Mouse (Mus musculus): ENCODE measurements around the gene Abhd17b. TPM values are rescaled to one million over a fixed set of nuclear protein-coding genes. Genes with fewer than 3 reads are reported as not detected.

Gene Abhd17b
- polyA plus RNA-seq, 1 experiment from 2014 or later, result 34.8 TPM

- H3K4me1 ChIP-seq, result peaks cover 26% of the 10 kb centered on the region
- 0 out of 2 replicates have a peak, but pooled peaks cover 3% of the 10 kb centered on the region for H3K36me3 ChIP-seq
- no peak overlapping the region for H3K9ac ChIP-seq
- peak overlapping the region; percentile 82 for H3K4me2 ChIP-seq
- WGBS, result 78% methylated on average over 7 of the region's 7 CpGs
- H3K9me3 ChIP-seq, result no peaks in the 10 kb centered on the region
- H3K4me3 ChIP-seq, result peak overlapping the region; percentile 82
- H3K27ac ChIP-seq, result no peak overlapping the region
- ATAC-seq (ENCODE audit: insufficient number of reproducible peaks, insufficient read depth, low FRiP score, low TSS enrichment, low read depth), result no peak
- H3K27me3 ChIP-seq, result no peaks in the 10 kb centered on the region
Observed at GRCm38 (mm10) chr19:21654788-21655187, 1.8 kb downstream of the Abhd17b start.

- Histone ChIP-seq H3K27me3 (no peaks in the 10 kb centered on the region), H3K9me3 (no peaks in the 10 kb centered on the region), H3K4me3 (no peak overlapping the region), H3K4me2 (no peak overlapping the region), H3K36me3 (0 out of 2 replicates have a peak, but pooled peaks cover 3% of the 10 kb centered on the region), H3K27ac (no peak overlapping the region), H3K9ac (no peak overlapping the region), H3K4me1 (peaks cover 2% of the 10 kb centered on the region; the same call in 1 of the 2 replicates)
- ATAC-seq (ENCODE audit: insufficient number of reproducible peaks, insufficient read depth, low FRiP score, low TSS enrichment, low read depth), result no peak
- WGBS, result 61% methylated on average over 1 of the region's 1 CpGs
Observed at GRCm38 (mm10) chr19:21660734-21661133, 7.7 kb downstream of the Abhd17b start.

- 88% methylated on average over 4 of the region's 4 CpGs for WGBS
- Histone ChIP-seq H3K4me1 (no peaks in the 10 kb centered on the region), H3K36me3 (no peaks in the 10 kb centered on the region), H3K27ac (no peak overlapping the region), H3K9ac (no peak overlapping the region), H3K9me3 (no peaks in the 10 kb centered on the region), H3K4me2 (no peak overlapping the region), H3K27me3 (no peaks in the 10 kb centered on the region), H3K4me3 (no peak overlapping the region)
- ATAC-seq (ENCODE audit: insufficient number of reproducible peaks, insufficient read depth, low FRiP score, low TSS enrichment, low read depth), result no peak
Observed at GRCm38 (mm10) chr19:21663756-21664456, 10.9 kb downstream of the Abhd17b start.

- Histone ChIP-seq H3K4me2 (no peak overlapping the region), H3K36me3 (peaks cover under 1% of the 10 kb centered on the region; the same call in 1 of the 2 replicates), H3K9me3 (0 out of 2 replicates have a peak, but pooled peaks cover 3% of the 10 kb centered on the region), H3K4me3 (no peak overlapping the region), H3K27me3 (no peaks in the 10 kb centered on the region), H3K4me1 (no peaks in the 10 kb centered on the region), H3K9ac (no peak overlapping the region), H3K27ac (no peak overlapping the region)
- WGBS, result 83% methylated on average over 4 of the region's 4 CpGs
- no peak for ATAC-seq (ENCODE audit: insufficient number of reproducible peaks, insufficient read depth, low FRiP score, low TSS enrichment, low read depth)
Observed at GRCm38 (mm10) chr19:21669650-21670049, 16.7 kb downstream of the Abhd17b start.

- no peaks in the 10 kb centered on the region for H3K4me1 ChIP-seq
- H3K36me3 ChIP-seq, result peaks cover 7% of the 10 kb centered on the region; the same call in 1 of the 2 replicates
- 0 out of 2 replicates have a peak, but pooled peaks cover 3% of the 10 kb centered on the region for H3K9me3 ChIP-seq
- no peaks in the 10 kb centered on the region for H3K27me3 ChIP-seq
- no peak overlapping the region for H3K9ac ChIP-seq
- WGBS, result 95% methylated on average over 17 of the region's 17 CpGs
- H3K27ac ChIP-seq, result no peak overlapping the region
- no peak overlapping the region for H3K4me3 ChIP-seq
- ATAC-seq (ENCODE audit: insufficient number of reproducible peaks, insufficient read depth, low FRiP score, low TSS enrichment, low read depth), result no peak
- H3K4me2 ChIP-seq, result no peak overlapping the region
Observed at GRCm38 (mm10) chr19:21674354-21675096, 21.5 kb downstream of the Abhd17b start.

GRCm38 (mm10) chr19:21680091-21680490 lies 27.1 kb downstream of the Abhd17b start:
- no peaks in the 10 kb centered on the region for H3K27me3 ChIP-seq
- no peak overlapping the region for H3K4me2 ChIP-seq
- peaks cover 35% of the 10 kb centered on the region for H3K36me3 ChIP-seq
- WGBS, result 96% methylated on average over 3 of the region's 3 CpGs
- no peak overlapping the region for H3K27ac ChIP-seq
- no peak for ATAC-seq (ENCODE audit: insufficient number of reproducible peaks, insufficient read depth, low FRiP score, low TSS enrichment, low read depth)
- no peak overlapping the region for H3K4me3 ChIP-seq
- no peak overlapping the region for H3K9ac ChIP-seq
- H3K4me1 ChIP-seq, result no peaks in the 10 kb centered on the region
- H3K9me3 ChIP-seq, result no peaks in the 10 kb centered on the region

GRCm38 (mm10) chr19:21680986-21681385 lies 28.0 kb downstream of the Abhd17b start:
- Histone ChIP-seq H3K9me3 (no peaks in the 10 kb centered on the region), H3K27ac (no peak overlapping the region), H3K4me1 (no peaks in the 10 kb centered on the region), H3K4me3 (no peak overlapping the region), H3K36me3 (peaks cover 38% of the 10 kb centered on the region), H3K27me3 (no peaks in the 10 kb centered on the region), H3K9ac (no peak overlapping the region), H3K4me2 (no peak overlapping the region)
- no peak for ATAC-seq (ENCODE audit: insufficient number of reproducible peaks, insufficient read depth, low FRiP score, low TSS enrichment, low read depth)
- WGBS, result 96% methylated on average over 10 of the region's 10 CpGs

GRCm38 (mm10) chr19:21713260-21714031 lies 60.5 kb downstream of the Abhd17b start:
- Histone ChIP-seq H3K9me3 (0 out of 2 replicates have a peak, but pooled peaks cover 3% of the 10 kb centered on the region), H3K27me3 (no peaks in the 10 kb centered on the region), H3K27ac (no peak overlapping the region), H3K9ac (no peak overlapping the region), H3K4me2 (no peak overlapping the region), H3K4me3 (no peak overlapping the region), H3K4me1 (peaks cover 13% of the 10 kb centered on the region), H3K36me3 (no peaks in the 10 kb centered on the region)
- no peak for ATAC-seq (ENCODE audit: insufficient number of reproducible peaks, insufficient read depth, low FRiP score, low TSS enrichment, low read depth)
- WGBS, result 75% methylated on average over 3 of the region's 3 CpGs

- H3K36me3 ChIP-seq, result no peaks in the 10 kb centered on the region
- H3K9me3 ChIP-seq, result 0 out of 2 replicates have a peak, but pooled peaks cover 3% of the 10 kb centered on the region
- H3K4me1 ChIP-seq, result peaks cover 13% of the 10 kb centered on the region
- no peak for ATAC-seq (ENCODE audit: insufficient number of reproducible peaks, insufficient read depth, low FRiP score, low TSS enrichment, low read depth)
- H3K27me3 ChIP-seq, result no peaks in the 10 kb centered on the region
- no peak overlapping the region; the same call in 1 of the 2 replicates for H3K4me2 ChIP-seq
- no peak overlapping the region for H3K9ac ChIP-seq
- 57% methylated on average over 10 of the region's 10 CpGs for WGBS
- no peak overlapping the region for H3K27ac ChIP-seq
- no peak overlapping the region for H3K4me3 ChIP-seq
Observed at GRCm38 (mm10) chr19:21714278-21714883, 61.4 kb downstream of the Abhd17b start.

- no peaks in the 10 kb centered on the region for H3K36me3 ChIP-seq
- no peak overlapping the region; the same call in 1 of the 2 replicates for H3K4me2 ChIP-seq
- H3K4me1 ChIP-seq, result peaks cover 13% of the 10 kb centered on the region
- no peak for ATAC-seq (ENCODE audit: insufficient number of reproducible peaks, insufficient read depth, low FRiP score, low TSS enrichment, low read depth)
- H3K27ac ChIP-seq, result no peak overlapping the region
- no peak overlapping the region for H3K9ac ChIP-seq
- WGBS, result 59% methylated on average over 10 of the region's 10 CpGs
- H3K4me3 ChIP-seq, result no peak overlapping the region
- H3K27me3 ChIP-seq, result no peaks in the 10 kb centered on the region
- H3K9me3 ChIP-seq, result 0 out of 2 replicates have a peak, but pooled peaks cover 3% of the 10 kb centered on the region
Observed at GRCm38 (mm10) chr19:21715005-21715442, 62.0 kb downstream of the Abhd17b start.

GRCm38 (mm10) chr19:21715515-21715914 lies 62.5 kb downstream of the Abhd17b start:
- Histone ChIP-seq H3K4me3 (no peak overlapping the region), H3K4me2 (no peak overlapping the region), H3K27ac (no peak overlapping the region), H3K4me1 (peaks cover 13% of the 10 kb centered on the region), H3K9me3 (0 out of 2 replicates have a peak, but pooled peaks cover 3% of the 10 kb centered on the region), H3K27me3 (no peaks in the 10 kb centered on the region), H3K9ac (no peak overlapping the region), H3K36me3 (no peaks in the 10 kb centered on the region)
- ATAC-seq (ENCODE audit: insufficient number of reproducible peaks, insufficient read depth, low FRiP score, low TSS enrichment, low read depth), result no peak
- 78% methylated on average over 9 of the region's 9 CpGs for WGBS
